Mouse (Mus musculus) liver, embryonic 12.5 days (tissue): ENCODE measurements around the gene Tnfsf9. TPM values are rescaled to one million over a fixed set of nuclear protein-coding genes. Genes with fewer than 3 reads are reported as not detected.

Source experiments
- ATAC-seq: fragments of 200-750 bp; cut with Nextera tagmentation; 2 replicates; pipeline ENCODE4 v1.8.0; 2017; ENCODE audit warnings: moderate number of reproducible peaks, mild to moderate bottlenecking, moderate library complexity
- H3K27ac ChIP-seq: fragments of 300-500 bp; sonication (generic); 2 replicates; pipeline ENCODE4 v1.5.1; 2016; ENCODE audit warnings: mild to moderate bottlenecking
- H3K27me3 ChIP-seq: fragments of 300-500 bp; sonication (generic); replicated peaks from 2 replicates; pipeline ENCODE4 v1.6.1; 2016; ENCODE audit warnings: mild to moderate bottlenecking, moderate library complexity
- H3K36me3 ChIP-seq: fragments of 300-500 bp; sonication (generic); 2 replicates; pipeline ENCODE4 v1.6.1; 2016; ENCODE audit warnings: mild to moderate bottlenecking, moderate library complexity
- H3K4me1 ChIP-seq: fragments of 300-500 bp; sonication (generic); 2 replicates; pipeline ENCODE4 v1.6.1; 2016
- H3K4me2 ChIP-seq: fragments of 300-500 bp; sonication (generic); 2 replicates; pipeline ENCODE4 v1.6.1; 2016; ENCODE audit warnings: mild to moderate bottlenecking, moderate library complexity
- H3K4me3 ChIP-seq: fragments of 300-500 bp; sonication (generic); 2 replicates; pipeline ENCODE4 v1.5.1; 2016; ENCODE audit warnings: mild to moderate bottlenecking, moderate library complexity
- H3K9ac ChIP-seq: fragments of 300-500 bp; sonication (generic); 2 replicates; pipeline ENCODE4 v1.6.1; 2016; ENCODE audit warnings: mild to moderate bottlenecking, moderate library complexity
- H3K9me3 ChIP-seq: fragments of 300-500 bp; sonication (generic); replicated peaks from 2 replicates; pipeline ENCODE4 v1.6.1; 2016; ENCODE audit warnings: mild to moderate bottlenecking, moderate library complexity
- WGBS: fragments of 180-500 bp; shearing (Covaris S2); methylation state at CpG from one replicate; pipeline ENCODE4 v1.1.7; 2016; ENCODE audit not compliant: insufficient replicate concordance; 5-methylcytosine and 5-hydroxymethylcytosine counted together
- polyA plus RNA-seq: library from polyadenylated mRNA; unstranded; fragments of >200 nt; fragmentation: Nextera tagmentation; extraction: Ambion mirVana; gene quantifications from 2 replicates; pipeline ENCODE4 v1.2.1, GENCODE M21; 2016

Gene Tnfsf9
- polyA plus RNA-seq, 1 experiment from 2014 or later, result 2.4 TPM

- peaks cover 16% of the 10 kb centered on the region for H3K27me3 ChIP-seq
- no peak for ATAC-seq
- H3K4me1 ChIP-seq, result peaks cover 25% of the 10 kb centered on the region
- no peaks in the 10 kb centered on the region for H3K36me3 ChIP-seq
- WGBS, result 45% methylated on average over 5 of the region's 5 CpGs
- H3K9ac ChIP-seq, result no peak overlapping the region
- no peak overlapping the region for H3K4me3 ChIP-seq
- no peak overlapping the region for H3K4me2 ChIP-seq
- H3K27ac ChIP-seq, result no peak overlapping the region
- H3K9me3 ChIP-seq, result no peaks in the 10 kb centered on the region
Observed at GRCm38 (mm10) chr17:57098321-57098720, 6.8 kb upstream of the Tnfsf9 start.

GRCm38 (mm10) chr17:57099629-57100325 is 5.3 kb upstream of the Tnfsf9 start:
- Histone ChIP-seq H3K36me3 (no peaks in the 10 kb centered on the region), H3K9me3 (no peaks in the 10 kb centered on the region), H3K27me3 (peaks cover 29% of the 10 kb centered on the region), H3K4me1 (peaks cover 36% of the 10 kb centered on the region), H3K4me2 (peak overlapping the region; percentile 51), H3K4me3 (peak overlapping the region; percentile 2; the same call in 1 of the 2 replicates), H3K27ac (no peak overlapping the region), H3K9ac (no peak overlapping the region)
- peak; percentile 66 for ATAC-seq
- 2% methylated on average over 10 of the region's 10 CpGs for WGBS

- H3K4me3 ChIP-seq, result no peak overlapping the region
- 60% methylated on average over 2 of the region's 2 CpGs for WGBS
Observed at GRCm38 (mm10) chr17:57102276-57102675, 2.8 kb upstream of the Tnfsf9 start.

GRCm38 (mm10) chr17:57104496-57104895 is 629 bp upstream of the Tnfsf9 start:
- Histone ChIP-seq H3K9me3 (no peaks in the 10 kb centered on the region), H3K36me3 (no peaks in the 10 kb centered on the region), H3K4me1 (peaks cover 42% of the 10 kb centered on the region), H3K4me3 (peak overlapping the region; percentile 58; the same call in 1 of the 2 replicates), H3K27me3 (peaks cover 49% of the 10 kb centered on the region), H3K4me2 (peak overlapping the region; percentile 80), H3K27ac (no peak overlapping the region), H3K9ac (no peak overlapping the region)
- 27% methylated on average over 4 of the region's 4 CpGs for WGBS
- no peak for ATAC-seq

More at GRCm38 (mm10) chr17:57102276-57102675, 2.8 kb upstream of the Tnfsf9 start:
- H3K27ac ChIP-seq, result no peak overlapping the region
- no peaks in the 10 kb centered on the region for H3K9me3 ChIP-seq
- H3K4me2 ChIP-seq, result no peak overlapping the region
- no peaks in the 10 kb centered on the region for H3K36me3 ChIP-seq
- no peak for ATAC-seq
- H3K9ac ChIP-seq, result no peak overlapping the region
- H3K27me3 ChIP-seq, result peaks cover 45% of the 10 kb centered on the region
- peaks cover 44% of the 10 kb centered on the region for H3K4me1 ChIP-seq

GRCm38 (mm10) chr17:57106035-57106368 is 877 bp downstream of the Tnfsf9 start:
- no peak overlapping the region for H3K9ac ChIP-seq
- H3K9me3 ChIP-seq, result no peaks in the 10 kb centered on the region
- ATAC-seq, result no peak
- peaks cover 49% of the 10 kb centered on the region for H3K27me3 ChIP-seq
- H3K4me2 ChIP-seq, result peak overlapping the region; percentile 80
- no peak overlapping the region for H3K27ac ChIP-seq
- no peaks in the 10 kb centered on the region for H3K36me3 ChIP-seq
- 17% methylated on average over 9 of the region's 9 CpGs for WGBS
- H3K4me1 ChIP-seq, result peaks cover 35% of the 10 kb centered on the region
- H3K4me3 ChIP-seq, result peak overlapping the region; percentile 58

GRCm38 (mm10) chr17:57107064-57107463 is 1.9 kb downstream of the Tnfsf9 start:
- no peak overlapping the region for H3K27ac ChIP-seq
- ATAC-seq, result no peak
- no peaks in the 10 kb centered on the region for H3K36me3 ChIP-seq
- H3K9ac ChIP-seq, result no peak overlapping the region
- H3K4me2 ChIP-seq, result no peak overlapping the region
- H3K4me1 ChIP-seq, result peaks cover 35% of the 10 kb centered on the region
- 70% methylated on average over 5 of the region's 5 CpGs for WGBS
- no peaks in the 10 kb centered on the region for H3K9me3 ChIP-seq
- H3K27me3 ChIP-seq, result peaks cover 45% of the 10 kb centered on the region
- no peak overlapping the region for H3K4me3 ChIP-seq

GRCm38 (mm10) chr17:57108040-57108665 is 3.0 kb downstream of the Tnfsf9 start:
- no peaks in the 10 kb centered on the region for H3K9me3 ChIP-seq
- peaks cover 35% of the 10 kb centered on the region for H3K4me1 ChIP-seq
- H3K36me3 ChIP-seq, result no peaks in the 10 kb centered on the region
- H3K27me3 ChIP-seq, result peaks cover 42% of the 10 kb centered on the region
- no peak overlapping the region for H3K4me2 ChIP-seq
- H3K9ac ChIP-seq, result no peak overlapping the region
- no peak for ATAC-seq
- H3K27ac ChIP-seq, result no peak overlapping the region
- no peak overlapping the region for H3K4me3 ChIP-seq
- WGBS, result 59% methylated on average over 7 of the region's 7 CpGs

GRCm38 (mm10) chr17:57108666-57109171 is 3.6 kb downstream of the Tnfsf9 start:
- no peak overlapping the region for H3K9ac ChIP-seq
- 30% methylated on average over 5 of the region's 5 CpGs for WGBS
- no peak overlapping the region for H3K4me2 ChIP-seq
- no peak for ATAC-seq
- H3K9me3 ChIP-seq, result no peaks in the 10 kb centered on the region
- H3K4me3 ChIP-seq, result no peak overlapping the region
- H3K36me3 ChIP-seq, result no peaks in the 10 kb centered on the region
- H3K27me3 ChIP-seq, result peaks cover 42% of the 10 kb centered on the region
- no peak overlapping the region for H3K27ac ChIP-seq
- H3K4me1 ChIP-seq, result peaks cover 32% of the 10 kb centered on the region

GRCm38 (mm10) chr17:57110005-57110404 is 4.9 kb downstream of the Tnfsf9 start:
- no peak overlapping the region for H3K27ac ChIP-seq
- ATAC-seq, result no peak
- 39% methylated on average over 1 of the region's 1 CpGs for WGBS

GRCm38 (mm10) chr17:57112768-57113474 is 7.8 kb downstream of the Tnfsf9 start:
- 58% methylated on average over 10 of the region's 10 CpGs for WGBS
- Histone ChIP-seq H3K4me3 (no peak overlapping the region), H3K36me3 (no peaks in the 10 kb centered on the region), H3K27me3 (peaks cover 34% of the 10 kb centered on the region), H3K4me2 (no peak overlapping the region), H3K9me3 (no peaks in the 10 kb centered on the region), H3K4me1 (peaks cover 5% of the 10 kb centered on the region; the same call in 1 of the 2 replicates), H3K27ac (no peak overlapping the region), H3K9ac (no peak overlapping the region)
- ATAC-seq, result no peak

More at GRCm38 (mm10) chr17:57110005-57110404, 4.9 kb downstream of the Tnfsf9 start:
- Histone ChIP-seq H3K4me3 (no peak overlapping the region), H3K27me3 (peaks cover 40% of the 10 kb centered on the region), H3K4me2 (no peak overlapping the region), H3K9me3 (no peaks in the 10 kb centered on the region), H3K36me3 (no peaks in the 10 kb centered on the region), H3K9ac (no peak overlapping the region), H3K4me1 (peaks cover 22% of the 10 kb centered on the region)

- H3K27ac ChIP-seq, result no peak overlapping the region
- H3K36me3 ChIP-seq, result no peaks in the 10 kb centered on the region
- H3K9me3 ChIP-seq, result no peaks in the 10 kb centered on the region
- no peak for ATAC-seq
- H3K4me1 ChIP-seq, result peaks cover 18% of the 10 kb centered on the region
- no peak overlapping the region for H3K9ac ChIP-seq
- H3K27me3 ChIP-seq, result peaks cover 34% of the 10 kb centered on the region
- no peak overlapping the region for H3K4me3 ChIP-seq
- 56% methylated on average over 2 of the region's 2 CpGs for WGBS
- no peak overlapping the region for H3K4me2 ChIP-seq
Observed at GRCm38 (mm10) chr17:57116801-57117200, 11.7 kb downstream of the Tnfsf9 start.
